Mouse (Mus musculus) testis, adult 2 months (tissue): ENCODE measurements at regions not wholly inside any gene's neighbourhood (a gene's known extent, or its start where the extent isn't known, plus 50 kb on each side); places are given as distances from the start of the nearest gene placed in this dataset.

ENCODE experiments used
- CTCF ChIP-seq: fragments of 200-500 bp; IDR thresholded peaks from 2 replicates; pipeline ENCODE4 v1.5.1; 2012; ENCODE audit warnings: low read depth, mild to moderate bottlenecking, inconsistent platforms, low read length, moderate library complexity; ENCODE audit not compliant: control insufficient read depth, insufficient read depth, insufficient replicate concordance
- POLR2A ChIP-seq: fragments of 200-500 bp; IDR thresholded peaks from 2 replicates; pipeline ENCODE4 v1.6.1; 2012; ENCODE audit warnings: low read depth, mild to moderate bottlenecking, inconsistent platforms, low read length, moderate library complexity; ENCODE audit not compliant: control insufficient read depth

GRCm38 (mm10) chr9:48055246-48055645 lies 106.6 kb upstream of the Nxpe4 start:
- TF ChIP-seq CTCF = no peak
- no peak for TF ChIP-seq POLR2A
